Mouse (Mus musculus) lung, adult 2 months (tissue): ENCODE measurements around the gene Fam133b. TPM values are rescaled to one million over a fixed set of nuclear protein-coding genes. Genes with fewer than 3 reads are reported as not detected.

Experiments
- DNase-seq: peaks from one replicate; pipeline ENCODE4 v3.0.0; 2022
- H3K4me1 ChIP-seq: fragments of 200-500 bp; 2 replicates; pipeline ENCODE4 v1.6.1; 2011; ENCODE audit warnings: low read length; ENCODE audit not compliant: control insufficient read depth, insufficient read depth
- H3K4me3 ChIP-seq: fragments of 200-500 bp; replicated peaks from 2 replicates; pipeline ENCODE3; 2011; ENCODE audit warnings: low read depth, mild to moderate bottlenecking, control low read depth, low read length; ENCODE audit errors: extremely low read depth
- CTCF ChIP-seq: fragments of 200-500 bp; IDR thresholded peaks from 2 replicates; pipeline ENCODE4 v1.5.1; 2011; ENCODE audit warnings: mild to moderate bottlenecking, low read length, control low read depth; ENCODE audit not compliant: insufficient read depth
- POLR2A ChIP-seq: fragments of 200-500 bp; IDR thresholded peaks from 2 replicates; pipeline ENCODE4 v1.6.1; 2011; ENCODE audit warnings: low read depth, mild to moderate bottlenecking, control low read depth, low read length, borderline replicate concordance; ENCODE audit errors: extremely low read depth
- WGBS: fragments of 180-500 bp; shearing (Covaris S2); methylation state at CpG from one replicate; pipeline ENCODE4 v1.1.7; 2018; 5-methylcytosine and 5-hydroxymethylcytosine counted together
- polyA plus RNA-seq: library from polyadenylated mRNA; depleted of rRNA; stranded (reverse); fragments of >200 nt; gene quantifications from 2 replicates; pipeline ENCODE4 v1.2.3, GENCODE M21; 2012; rRNA removed

Fam133b gene
- polyA plus RNA-seq, result 4.7 and 6.4 TPM in 2 replicates

DNA sequence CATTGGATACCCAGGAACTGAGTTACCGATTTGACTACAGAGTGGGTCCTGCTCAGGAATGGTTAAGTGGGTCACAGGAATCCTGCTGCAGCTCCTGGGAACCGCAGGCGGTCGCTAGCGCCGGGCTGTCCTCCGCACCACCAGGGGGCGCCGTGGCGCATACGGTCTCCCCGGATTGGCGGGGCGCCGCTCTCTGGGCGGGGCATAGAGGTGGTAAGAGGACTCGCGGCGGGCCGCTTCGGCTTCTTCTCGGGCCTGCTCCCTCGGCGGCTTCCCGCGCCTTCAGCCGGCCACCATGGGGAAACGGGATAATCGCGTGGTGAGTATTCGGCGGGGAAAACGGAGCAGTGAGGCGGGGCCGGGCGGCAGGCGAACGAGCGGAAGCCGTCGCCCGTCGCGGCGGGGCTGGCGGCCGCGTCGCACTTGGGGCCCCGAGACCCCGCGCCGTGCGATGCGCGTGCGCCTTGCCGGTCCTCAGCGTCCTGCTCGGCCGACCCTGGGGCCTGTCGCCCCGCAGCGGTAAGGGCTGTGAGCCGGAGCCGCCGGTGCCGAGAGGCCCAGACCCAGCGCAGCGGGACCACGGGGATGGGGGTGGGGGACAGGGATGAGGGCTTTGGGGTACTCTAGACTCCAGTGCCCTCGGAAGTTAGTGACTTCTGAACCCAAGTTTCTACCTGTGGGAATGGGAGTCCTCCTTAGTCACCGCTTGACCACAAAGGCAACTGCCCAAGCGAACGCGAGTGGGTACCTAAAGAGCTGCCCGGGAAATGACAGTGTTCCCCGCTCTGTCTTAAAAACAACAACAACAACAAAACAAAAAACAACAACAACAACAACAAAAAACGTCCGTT, at the start of gene Fam133b:
Fam133b (plus strand) TSS at position 205 of the 851 bp plus-strand sequence.
- DNase-seq, result peak; percentile 98
- TF ChIP-seq CTCF (peak; percentile 57), POLR2A (peak; percentile 56; the same call in 1 of the 2 replicates)
- WGBS, result under 1% methylated on average over 80 of the region's 80 CpGs
- Histone ChIP-seq H3K4me3 (peak within 1 kb of the TSS; percentile 95), H3K4me1 (peaks cover 5% of the 10 kb centered on the region)

DNA sequence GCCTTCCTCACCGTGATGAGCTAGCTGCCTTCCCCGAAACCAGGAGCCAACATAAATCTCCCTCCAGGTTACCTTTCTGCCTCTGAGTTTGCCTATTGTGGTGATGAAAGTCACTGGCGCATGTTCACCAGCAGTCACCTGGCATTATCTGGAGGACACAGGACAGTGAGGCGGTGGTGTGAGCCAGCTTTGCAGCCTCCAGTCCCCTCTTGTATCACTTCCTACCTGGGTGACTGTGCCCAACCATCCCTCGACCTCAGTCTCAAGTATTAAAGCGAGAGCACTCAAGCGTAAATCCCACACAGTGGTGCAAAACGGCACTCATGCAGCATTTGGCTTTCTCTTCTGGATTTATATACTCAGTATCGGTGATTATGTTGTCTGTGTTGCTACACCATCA, 49.7 kb upstream of the Fam133b start:
- no peak for DNase-seq
- TF ChIP-seq POLR2A (no peak), CTCF (no peak)
- H3K4me1 ChIP-seq, result peaks cover 2% of the 10 kb centered on the region; the same call in 1 of the 2 replicates
- no peak overlapping the region for H3K4me3 ChIP-seq
- WGBS, result 94% methylated on average over 9 of the region's 9 CpGs

DNA sequence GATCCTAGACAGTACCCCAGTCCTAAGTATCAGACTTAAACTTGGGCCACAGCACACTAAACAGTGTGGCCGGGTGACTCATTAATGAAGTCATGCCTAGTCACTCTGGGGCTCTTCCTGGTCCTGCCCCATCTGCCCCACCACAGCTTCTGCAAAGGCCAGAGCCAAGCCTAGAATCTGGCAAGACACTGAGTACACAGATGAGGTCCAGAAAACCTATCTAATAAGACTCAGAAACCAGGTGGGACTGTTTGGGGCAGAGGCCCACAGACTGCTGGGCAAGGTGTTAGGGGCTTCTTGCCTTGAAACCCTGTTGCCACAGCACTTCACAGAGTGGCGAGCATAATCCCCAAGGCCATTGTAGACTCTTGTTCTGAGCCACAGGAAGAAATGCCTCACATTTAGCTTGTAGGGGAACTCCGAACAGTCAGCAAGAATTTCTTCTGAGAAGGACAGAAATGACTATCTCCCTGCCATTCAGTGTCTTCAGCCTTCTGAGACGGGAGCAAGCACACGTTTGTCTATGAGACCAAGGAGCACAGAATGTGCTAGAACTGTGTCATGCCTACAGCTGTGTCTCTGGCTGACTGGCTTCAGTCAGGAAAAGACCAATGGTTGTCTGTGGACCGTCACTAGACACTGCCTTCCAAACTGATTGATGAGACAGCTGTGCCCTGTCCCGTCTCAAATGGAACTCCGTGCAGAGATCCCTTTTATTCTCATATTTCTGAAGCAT, 49.0 kb upstream of the Fam133b start:
- DNase-seq, result no peak
- WGBS, result 74% methylated on average over 8 of the region's 8 CpGs
- Histone ChIP-seq H3K4me1 (peaks cover 2% of the 10 kb centered on the region; the same call in 1 of the 2 replicates), H3K4me3 (no peak overlapping the region)
- TF ChIP-seq POLR2A, result no peak
- TF ChIP-seq CTCF, result no peak

DNA sequence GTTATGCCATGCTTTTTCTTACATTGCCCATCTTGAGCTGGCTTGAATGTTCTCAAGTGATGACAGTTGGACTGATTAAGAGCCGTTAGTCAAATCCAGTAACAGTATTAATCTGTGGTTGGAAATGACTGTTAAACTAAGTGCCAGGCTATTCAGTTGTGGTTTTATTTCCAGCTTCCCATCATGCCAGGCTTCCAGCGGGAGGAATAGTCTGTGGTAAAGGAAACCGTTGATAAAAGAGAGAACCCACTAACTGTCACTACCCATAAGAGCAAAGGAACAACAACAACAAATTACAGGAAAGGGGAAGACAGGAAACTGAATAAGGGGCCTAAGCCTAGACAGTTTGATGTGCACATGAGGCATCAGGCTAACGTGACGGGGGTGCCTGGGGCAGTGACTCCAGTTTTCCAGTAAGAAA, 46.1 kb upstream of the Fam133b start:
- peaks cover 13% of the 10 kb centered on the region for H3K4me1 ChIP-seq
- 61% methylated on average over 5 of the region's 5 CpGs for WGBS
- no peak for DNase-seq
- no peak overlapping the region for H3K4me3 ChIP-seq
- TF ChIP-seq POLR2A (no peak), CTCF (no peak)

DNA sequence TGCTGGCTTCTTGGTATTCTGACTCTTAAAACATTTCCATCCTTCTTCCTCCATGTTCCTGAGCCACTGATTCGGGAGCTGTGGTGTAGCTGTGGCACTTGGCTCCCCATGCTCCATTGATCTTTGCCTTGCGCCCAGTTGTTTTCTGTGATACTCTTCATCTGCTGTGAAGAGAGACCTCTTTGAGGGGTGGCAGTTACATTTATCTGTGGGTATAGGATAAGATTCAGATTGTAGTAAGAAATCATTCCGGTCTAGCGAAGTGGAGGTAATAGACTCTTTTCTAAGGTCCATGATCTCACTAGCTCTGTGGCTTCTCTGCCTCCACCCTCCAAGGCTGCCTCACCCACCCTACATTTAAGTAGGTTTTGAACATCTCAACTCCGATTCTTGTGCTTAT, 43.3 kb upstream of the Fam133b start:
- TF ChIP-seq CTCF (no peak), POLR2A (no peak)
- Histone ChIP-seq H3K4me3 (no peak overlapping the region), H3K4me1 (peaks cover 20% of the 10 kb centered on the region)
- 90% methylated on average over 5 of the region's 5 CpGs for WGBS
- DNase-seq, result no peak

DNA sequence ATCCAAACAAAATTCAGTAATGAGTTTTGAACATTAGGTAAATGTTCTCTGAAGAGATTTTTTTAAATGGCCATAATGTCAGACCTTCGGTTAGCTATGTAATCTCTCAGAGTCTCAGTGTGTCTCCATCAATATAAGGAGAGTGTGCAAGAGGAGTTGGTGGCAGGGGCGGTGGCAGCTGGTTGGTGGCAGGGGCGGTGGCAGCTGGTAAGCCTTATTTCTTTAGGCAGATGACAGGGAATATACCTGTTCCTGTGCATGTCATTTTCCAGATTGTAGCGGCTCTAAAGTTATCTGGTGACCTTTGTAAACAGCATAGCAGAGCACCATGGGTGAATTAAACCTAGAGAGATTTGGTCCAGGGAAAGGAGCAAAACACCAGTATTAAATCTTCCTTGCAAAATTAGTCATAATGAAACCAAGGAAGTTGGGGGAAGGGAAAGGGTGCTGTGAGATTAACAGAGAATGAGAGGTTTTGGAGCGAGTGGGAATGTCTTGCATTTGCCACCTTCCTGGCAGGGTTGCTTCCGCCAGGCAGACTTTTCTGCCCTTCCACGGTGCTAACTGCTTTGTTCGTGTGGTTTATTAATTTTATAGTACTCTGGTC, 42.6 kb upstream of the Fam133b start:
- Histone ChIP-seq H3K4me3 (no peak overlapping the region), H3K4me1 (peaks cover 21% of the 10 kb centered on the region)
- TF ChIP-seq CTCF (no peak), POLR2A (no peak)
- WGBS, result 56% methylated on average over 8 of the region's 8 CpGs
- DNase-seq, result no peak

DNA sequence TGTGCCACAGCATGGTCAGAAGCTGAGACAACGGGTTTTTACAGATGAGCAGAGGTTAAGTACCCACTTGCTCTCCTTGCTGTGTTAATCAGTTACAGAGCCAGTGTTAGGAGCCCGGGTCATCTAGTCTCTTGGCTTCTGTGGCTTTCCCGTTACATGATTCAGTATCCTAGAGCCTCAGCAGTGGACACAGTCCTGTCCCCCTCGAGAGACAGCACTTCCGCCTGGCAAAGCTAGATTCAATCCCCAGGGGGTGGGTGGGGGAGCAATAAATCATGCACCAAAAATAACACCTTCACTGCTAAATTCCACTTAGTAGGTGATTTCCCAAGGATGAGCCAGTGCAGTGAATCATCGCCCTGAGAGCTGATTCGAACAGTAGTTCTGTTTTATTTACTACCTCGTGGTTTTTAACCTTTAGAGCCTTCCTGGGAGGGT, 42.0 kb upstream of the Fam133b start:
- DNase-seq, result no peak
- Histone ChIP-seq H3K4me3 (no peak overlapping the region), H3K4me1 (peaks cover 21% of the 10 kb centered on the region)
- TF ChIP-seq CTCF (no peak), POLR2A (no peak)
- WGBS, result 30% methylated on average over 8 of the region's 8 CpGs

DNA sequence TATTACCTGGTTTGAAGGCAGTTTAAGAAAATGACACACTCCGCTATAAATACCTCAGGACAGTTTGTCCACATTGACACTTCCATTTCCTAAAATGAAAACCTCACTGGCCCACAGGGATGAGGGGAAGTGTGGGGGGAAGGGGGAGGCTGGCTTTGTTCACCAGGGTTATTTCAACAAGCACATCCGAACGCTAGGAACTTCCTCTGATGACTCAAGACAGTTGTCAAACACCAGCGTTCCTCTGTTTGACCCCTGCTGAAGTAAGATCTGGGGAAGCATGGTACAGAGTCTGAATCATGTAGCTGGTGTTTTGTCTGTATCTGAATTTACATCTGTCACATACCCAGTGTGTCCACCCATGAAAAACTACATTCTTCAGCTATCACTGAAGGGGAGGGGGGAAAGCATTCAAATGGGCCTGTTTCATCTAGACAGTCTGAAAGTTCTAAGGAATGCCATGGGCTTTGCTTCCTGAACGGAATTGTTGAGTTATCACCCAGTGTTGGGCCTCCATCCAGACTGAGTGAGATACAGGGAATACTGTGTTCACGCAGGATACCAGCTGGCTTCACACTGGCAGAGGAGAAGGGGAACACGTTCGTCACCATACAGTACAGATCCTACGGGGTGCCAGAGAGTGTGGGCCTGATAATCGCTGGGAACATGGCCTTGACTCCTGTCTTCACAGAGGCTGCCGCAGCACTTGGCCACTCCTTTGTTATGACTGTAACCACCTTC, 40.9 kb upstream of the Fam133b start:
- TF ChIP-seq POLR2A (no peak), CTCF (no peak)
- peaks cover 21% of the 10 kb centered on the region for H3K4me1 ChIP-seq
- DNase-seq, result no peak
- WGBS, result 29% methylated on average over 11 of the region's 11 CpGs
- H3K4me3 ChIP-seq, result no peak overlapping the region

DNA sequence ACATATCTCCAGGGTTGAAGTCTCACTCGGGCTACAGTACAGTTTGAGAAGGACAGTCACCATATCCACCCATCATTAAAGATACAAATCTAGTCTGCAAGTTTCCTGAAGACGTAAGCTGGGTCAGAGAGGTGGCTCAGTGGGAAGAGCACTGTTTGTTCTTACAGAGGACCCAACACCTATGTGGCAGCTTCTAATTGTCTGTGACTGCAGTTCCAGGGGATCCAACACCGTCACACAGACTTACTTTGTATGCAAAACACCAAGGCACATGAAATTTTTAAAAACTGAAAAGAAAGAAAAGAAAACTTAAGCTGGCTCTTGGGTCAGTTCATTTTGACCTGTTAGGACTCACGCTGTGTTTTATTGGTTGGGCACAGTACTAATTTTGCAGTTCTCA, 40.3 kb upstream of the Fam133b start:
- 60% methylated on average over 4 of the region's 4 CpGs for WGBS
- no peak for DNase-seq
- no peak for TF ChIP-seq POLR2A
- no peak for TF ChIP-seq CTCF
- H3K4me1 ChIP-seq, result peaks cover 21% of the 10 kb centered on the region
- no peak overlapping the region for H3K4me3 ChIP-seq

DNA sequence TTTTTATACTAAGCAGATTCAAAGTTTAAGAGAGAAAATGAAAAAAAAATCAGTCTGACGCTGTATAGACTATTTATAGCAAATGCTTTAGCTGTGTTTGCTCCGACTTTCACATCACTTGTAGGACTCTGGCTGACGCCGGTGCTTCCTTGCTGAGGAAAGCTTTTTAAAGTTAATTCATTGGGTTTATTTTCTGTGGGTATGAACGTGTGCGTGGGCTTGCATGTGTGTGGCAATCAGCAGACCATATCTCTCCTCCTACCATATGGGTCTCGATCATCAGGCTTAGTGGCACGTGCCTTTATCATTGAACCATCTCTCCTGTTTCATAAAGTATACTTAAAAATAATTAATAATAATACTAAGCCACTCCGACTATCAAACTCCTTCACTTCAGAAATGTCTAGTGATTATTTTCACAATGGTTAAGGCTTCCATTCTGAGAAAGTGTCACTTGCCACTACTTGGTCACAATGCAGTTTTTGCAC, 39.8 kb upstream of the Fam133b start:
- DNase-seq, result no peak
- TF ChIP-seq CTCF, result no peak
- no peak for TF ChIP-seq POLR2A
- 73% methylated on average over 9 of the region's 9 CpGs for WGBS
- Histone ChIP-seq H3K4me1 (peaks cover 21% of the 10 kb centered on the region), H3K4me3 (no peak overlapping the region)
